ENCODE assay signal across 9 mouse cellular contexts in genomic region chr15:85712565-85713168, GRCm38 (mm10). TPM values are rescaled to one million over a fixed set of nuclear protein-coding genes. Genes with fewer than 3 reads are reported as not detected.
A peak's percentile ranks its signal among the peaks of the same experiment; 100 is the strongest.
DNase-seq lines count a peak whose midpoint lies in the region; ATAC-seq and TF ChIP-seq lines count a peak whose summit lies in the region.
"Had no signal": no experiment of that assay in that cellular context is flagged by ENCODE, and none has a peak within 500 bp of the region (broad histone marks: within the 10 kb centered on the region; RNA-seq: fewer than 3 reads in every experiment).

No protein-coding gene starts in this region.

- H3K9me3 ChIP-seq in heart, postnatal 0 days (replicated peaks; ENCODE audit: control insufficient read depth, low read length): no peaks in the 10 kb centered on the region
- H3K9me3 ChIP-seq in heart, embryonic 12.5 days (replicated peaks): no peaks in the 10 kb centered on the region
- H3K9me3 ChIP-seq in hindbrain, embryonic 12.5 days (replicated peaks): 0 out of 2 replicates have a peak, but pooled peaks cover 4% of the 10 kb centered on the region

- H3K27me3 ChIP-seq in heart, postnatal 0 days (ENCODE audit: control insufficient read depth, insufficient read depth, low read length): no peaks in the 10 kb centered on the region
- H3K27me3 ChIP-seq in heart, embryonic 12.5 days (replicated peaks): peaks cover 22% of the 10 kb centered on the region
- no peaks in the 10 kb centered on the region for H3K27me3 ChIP-seq in spleen, adult 2 months (ENCODE audit: control insufficient read depth, insufficient read depth, low read length)
- peaks cover 21% of the 10 kb centered on the region for H3K27me3 ChIP-seq in hindbrain, embryonic 12.5 days

- H3K9ac ChIP-seq in heart, postnatal 0 days (replicated peaks; ENCODE audit: low read depth, low read length): no peak overlapping the region
- no peak overlapping the region for H3K9ac ChIP-seq in heart, embryonic 12.5 days
- no peak overlapping the region for H3K9ac ChIP-seq in hindbrain, embryonic 12.5 days

- no peak for TF ChIP-seq POLR2A in spleen, adult 2 months (IDR thresholded peaks at IDR 0.05; ENCODE audit: low read depth, low read length)

- no peak for TF ChIP-seq EP300 in heart, postnatal 0 days (IDR thresholded peaks at IDR 0.05; ENCODE audit: low read depth)

- DNase-seq in heart, postnatal 0 days (ENCODE audit: low spot score): peak; percentile 76
- DNase-seq in spleen, adult 2 months (ENCODE audit: low read depth in 1 of 2, low spot score in 2 of 2): no peak
- no peak for DNase-seq in spleen, postnatal 14 days (ENCODE audit: low spot score in 2 of 2)
- peak; percentile 72 for DNase-seq in embryo, embryonic 11 days
- peak; percentile 30 for DNase-seq in thymus, postnatal 25 days
- no peak for DNase-seq in spleen, adult 12 weeks (ENCODE audit: low spot score)
- DNase-seq: cerebellum, adult 8-10 months had no signal

- peak; percentile 58 for TF ChIP-seq CTCF in heart, postnatal 0 days (IDR thresholded peaks at IDR 0.05; ENCODE audit: low read depth)
- peak; percentile 15; the same call in 1 of the 2 replicates for TF ChIP-seq CTCF in spleen, adult 2 months (IDR thresholded peaks at IDR 0.05; ENCODE audit: extremely low read depth, insufficient read depth, insufficient read length, insufficient replicate concordance)

- no peak overlapping the region for H3K4me3 ChIP-seq in heart, postnatal 0 days (ENCODE audit: low read depth, low read length)
- no peak overlapping the region for H3K4me3 ChIP-seq in heart, embryonic 12.5 days
- no peak overlapping the region for H3K4me3 ChIP-seq in spleen, adult 2 months (ENCODE audit: extremely low read depth, insufficient read depth, insufficient read length)
- H3K4me3 ChIP-seq in hindbrain, embryonic 12.5 days: no peak overlapping the region

- H3K27ac ChIP-seq in heart, postnatal 0 days (ENCODE audit: low read depth): no peak overlapping the region
- no peak overlapping the region for H3K27ac ChIP-seq in heart, embryonic 12.5 days (ENCODE audit: poor library complexity, severe bottlenecking)
- no peak overlapping the region for H3K27ac ChIP-seq in spleen, adult 2 months (ENCODE audit: insufficient read depth, low read length)
- no peak overlapping the region for H3K27ac ChIP-seq in hindbrain, embryonic 12.5 days

- H3K4me2 ChIP-seq in heart, postnatal 0 days (ENCODE audit: low read depth, low read length): no peak overlapping the region
- H3K4me2 ChIP-seq in heart, embryonic 12.5 days: no peak overlapping the region
- H3K4me2 ChIP-seq in hindbrain, embryonic 12.5 days (replicated peaks): no peak overlapping the region

- ATAC-seq in heart, postnatal 0 days (ENCODE audit: insufficient read depth, low read depth): no peak
- ATAC-seq in heart, embryonic 12.5 days (ENCODE audit: insufficient number of reproducible peaks, low FRiP score): no peak
- ATAC-seq in hindbrain, embryonic 12.5 days (ENCODE audit: low FRiP score): no peak

- peaks cover 10% of the 10 kb centered on the region for H3K4me1 ChIP-seq in heart, postnatal 0 days (ENCODE audit: control insufficient read depth, insufficient read depth)
- peaks cover 3% of the 10 kb centered on the region; the same call in 1 of the 2 replicates for H3K4me1 ChIP-seq in heart, embryonic 12.5 days (replicated peaks)
- H3K4me1 ChIP-seq in spleen, adult 2 months (ENCODE audit: control insufficient read depth, insufficient read depth, insufficient read length): no peaks in the 10 kb centered on the region
- H3K4me1 ChIP-seq in hindbrain, embryonic 12.5 days: peaks cover 5% of the 10 kb centered on the region

- 45% methylated on average over 5 of the region's 5 CpGs for WGBS in heart, postnatal 0 days
- 33% methylated on average over 5 of the region's 5 CpGs for WGBS in heart, embryonic 12.5 days
- 52% methylated on average over 5 of the region's 5 CpGs for WGBS in spleen, adult 2 months
- 41% methylated on average over 5 of the region's 5 CpGs for WGBS in hindbrain, embryonic 12.5 days

- no peaks in the 10 kb centered on the region for H3K36me3 ChIP-seq in heart, postnatal 0 days (replicated peaks; ENCODE audit: control insufficient read depth, insufficient read depth, low read length)
- no peaks in the 10 kb centered on the region for H3K36me3 ChIP-seq in heart, embryonic 12.5 days
- H3K36me3 ChIP-seq in spleen, adult 2 months (ENCODE audit: control insufficient read depth, insufficient read depth, low read length): no peaks in the 10 kb centered on the region
- no peaks in the 10 kb centered on the region for H3K36me3 ChIP-seq in hindbrain, embryonic 12.5 days

RNA-seq across cellular contexts. Expression of gene Ppara, which starts 22.1 kb away (rescaled TPM):
- 11.6 and 18.5 TPM in 2 replicates for total RNA-seq in heart, postnatal 0 days (2014; rRNA removed; ENCODE audit: low replicate concordance)
- polyA plus RNA-seq in heart, postnatal 0 days (2015; fragmentation: Nextera tagmentation; extraction: Ambion mirVana): 31.4 and 33.4 TPM in 2 replicates
- 2.3 and 3.3 TPM in 2 replicates for polyA plus RNA-seq in heart, embryonic 12.5 days (2016; fragmentation: Nextera tagmentation; extraction: Ambion mirVana)
- 0.06 and 0.14 TPM in 2 replicates for polyA plus RNA-seq in spleen, adult 2 months (2012; rRNA removed)
- polyA plus RNA-seq in hindbrain, embryonic 12.5 days (2016; fragmentation: Nextera tagmentation; extraction: Ambion mirVana): 1.0 and 1.1 TPM in 2 replicates

Comparison
In these comparisons a context has a peak if more than half of its experiments do, and no peak if none do; other contexts are left out.
1. DNase-seq: peak in heart, postnatal 0 days (single experiment), embryo, embryonic 11 days (single experiment) and thymus, postnatal 25 days (single experiment); none in spleen, adult 2 months (0 of 2), spleen, postnatal 14 days (0 of 2) and spleen, adult 12 weeks (single experiment).